ENCODE assay signal across 15 mouse cellular contexts in genomic region chr4:134113356-134113994, GRCm38 (mm10). TPM values are rescaled to one million over a fixed set of nuclear protein-coding genes. Genes with fewer than 3 reads are reported as not detected.
A peak's percentile ranks its signal among the peaks of the same experiment; 100 is the strongest.
DNase-seq lines count a peak whose midpoint lies in the region; ATAC-seq and TF ChIP-seq lines count a peak whose summit lies in the region.
"Had no signal": no experiment of that assay in that cellular context is flagged by ENCODE, and none has a peak within 500 bp of the region (broad histone marks: within the 10 kb centered on the region; RNA-seq: fewer than 3 reads in every experiment).

No protein-coding gene starts in this region.

- H3K9me3 ChIP-seq in forebrain, embryonic 11.5 days (ENCODE audit: control insufficient read depth, low read length) = no peaks in the 10 kb centered on the region
- no peaks in the 10 kb centered on the region for H3K9me3 ChIP-seq in forebrain, embryonic 14.5 days (replicated peaks; ENCODE audit: control insufficient read depth, low read length)
- H3K9me3 ChIP-seq in embryonic facial prominence, embryonic 10.5 days = no peaks in the 10 kb centered on the region
- H3K9me3 ChIP-seq in midbrain, embryonic 14.5 days (ENCODE audit: control insufficient read depth, low read length) = no peaks in the 10 kb centered on the region

- WGBS in forebrain, embryonic 11.5 days = 45% methylated on average over 10 of the region's 10 CpGs
- 42% methylated on average over 10 of the region's 10 CpGs for WGBS in forebrain, embryonic 14.5 days
- 53% methylated on average over 10 of the region's 10 CpGs for WGBS in embryonic facial prominence, embryonic 10.5 days
- WGBS in midbrain, embryonic 14.5 days = 43% methylated on average over 10 of the region's 10 CpGs

- H3K4me2 ChIP-seq in forebrain, embryonic 11.5 days (ENCODE audit: low read depth, low read length, severe bottlenecking) = no peak overlapping the region
- no peak overlapping the region for H3K4me2 ChIP-seq in forebrain, embryonic 14.5 days (ENCODE audit: low read length)
- H3K4me2 ChIP-seq in midbrain, embryonic 14.5 days (ENCODE audit: low read length) = no peak overlapping the region

- H3K9ac ChIP-seq in forebrain, embryonic 11.5 days (ENCODE audit: low read length) = 0 out of 2 replicates have a peak overlapping the region, but pooled peaks have one; percentile 7
- no peak overlapping the region for H3K9ac ChIP-seq in forebrain, embryonic 14.5 days (ENCODE audit: low read length)
- peak overlapping the region; percentile 29 for H3K9ac ChIP-seq in midbrain, embryonic 14.5 days (replicated peaks; ENCODE audit: low read length)

- no peaks in the 10 kb centered on the region for H3K36me3 ChIP-seq in forebrain, embryonic 11.5 days (ENCODE audit: control insufficient read depth, insufficient read depth, low read length)
- H3K36me3 ChIP-seq in forebrain, embryonic 14.5 days (ENCODE audit: control insufficient read depth, insufficient read depth, low read length) = no peaks in the 10 kb centered on the region
- H3K36me3 ChIP-seq in embryonic facial prominence, embryonic 10.5 days (replicated peaks) = no peaks in the 10 kb centered on the region
- H3K36me3 ChIP-seq in midbrain, embryonic 14.5 days (ENCODE audit: control insufficient read depth, insufficient read depth, low read length) = no peaks in the 10 kb centered on the region

- no peak for ATAC-seq in forebrain, embryonic 11.5 days (replicated peaks; ENCODE audit: low FRiP score)
- ATAC-seq in forebrain, embryonic 14.5 days = no peak
- ATAC-seq in midbrain, embryonic 14.5 days (ENCODE audit: low FRiP score, low TSS enrichment) = no peak

- no peak overlapping the region for H3K27ac ChIP-seq in forebrain, embryonic 11.5 days (ENCODE audit: low read depth, low read length)
- no peak overlapping the region for H3K27ac ChIP-seq in forebrain, embryonic 14.5 days (ENCODE audit: low read depth, low read length)
- H3K27ac ChIP-seq in embryonic facial prominence, embryonic 10.5 days (replicated peaks) = peak overlapping the region; percentile 49
- H3K27ac ChIP-seq in midbrain, embryonic 14.5 days (replicated peaks; ENCODE audit: low read depth, low read length) = peak overlapping the region; percentile 52; the same call in 1 of the 2 replicates
- no peak overlapping the region for H3K27ac ChIP-seq in left cerebral cortex, adult 2 months

- H3K27me3 ChIP-seq in forebrain, embryonic 11.5 days (ENCODE audit: control insufficient read depth, insufficient read depth, low read length) = no peaks in the 10 kb centered on the region
- H3K27me3 ChIP-seq in forebrain, embryonic 14.5 days (replicated peaks; ENCODE audit: control insufficient read depth, insufficient read depth, low read length) = no peaks in the 10 kb centered on the region
- no peaks in the 10 kb centered on the region for H3K27me3 ChIP-seq in embryonic facial prominence, embryonic 10.5 days (replicated peaks; ENCODE audit: low read depth, poor library complexity, severe bottlenecking)
- no peaks in the 10 kb centered on the region for H3K27me3 ChIP-seq in midbrain, embryonic 14.5 days (ENCODE audit: control insufficient read depth, insufficient read depth, low read length)

- peaks cover 4% of the 10 kb centered on the region; the same call in 1 of the 2 replicates for H3K4me1 ChIP-seq in forebrain, embryonic 11.5 days (replicated peaks; ENCODE audit: control insufficient read depth, insufficient read depth, low read length)
- no peaks in the 10 kb centered on the region for H3K4me1 ChIP-seq in forebrain, embryonic 14.5 days (ENCODE audit: control insufficient read depth, insufficient read depth, low read length)
- H3K4me1 ChIP-seq in embryonic facial prominence, embryonic 10.5 days = peaks cover 55% of the 10 kb centered on the region
- peaks cover 9% of the 10 kb centered on the region; the same call in 1 of the 2 replicates for H3K4me1 ChIP-seq in midbrain, embryonic 14.5 days (ENCODE audit: control insufficient read depth, insufficient read depth, low read length)

- no peak for DNase-seq in forebrain, embryonic 11.5 days (ENCODE audit: low spot score)
- no peak for DNase-seq in forebrain, embryonic 14.5 days (ENCODE audit: low spot score)
- peak; percentile 75 for DNase-seq in 3T3-L1 (ENCODE audit: low read depth, low spot score)
- no peak for DNase-seq in embryonic facial prominence, embryonic 10.5 days (ENCODE audit: low spot score)
- peak; percentile 66 for DNase-seq in midbrain, embryonic 14.5 days
- DNase-seq in adrenal gland, postnatal 4 days (ENCODE audit: low spot score in 2 of 2) = no peak
- DNase-seq in kidney, postnatal 4 days = no peak
- DNase-seq in left cerebral cortex, adult 2 months (ENCODE audit: extremely low spot score in 1 of 2, low spot score in 2 of 2) = no peak
- DNase-seq: adrenal gland, adult 2 months; cerebellum, adult 9-11 months; kidney, adult 8-10 months; layer of hippocampus, postnatal 36 days; lung, adult 18-20 months had no signal

- intact Hi-C loops in left cerebral cortex, adult 2 months (cut with DNase I) = no loop called here

- no peak overlapping the region for H3K4me3 ChIP-seq in forebrain, embryonic 11.5 days (ENCODE audit: low read depth, low read length)
- H3K4me3 ChIP-seq in forebrain, embryonic 14.5 days (ENCODE audit: low read depth, low read length) = no peak overlapping the region
- H3K4me3 ChIP-seq in embryonic facial prominence, embryonic 10.5 days = no peak overlapping the region
- H3K4me3 ChIP-seq in midbrain, embryonic 14.5 days (replicated peaks; ENCODE audit: low read depth, low read length) = no peak overlapping the region
- no peak overlapping the region for H3K4me3 ChIP-seq in left cerebral cortex, adult 2 months
- H3K4me3 ChIP-seq: myocyte had no signal

- no peak for TF ChIP-seq CTCF in left cerebral cortex, adult 2 months (IDR thresholded peaks at IDR 0.05)

RNA-seq across cellular contexts. Expression of gene Ubxn11, which starts 11.1 kb away (rescaled TPM):
- 6.6 and 7.0 TPM in 2 replicates for polyA plus RNA-seq in forebrain, embryonic 11.5 days (2014; fragmentation: Nextera tagmentation; extraction: Ambion mirVana)
- 9.0 and 12.5 TPM in 2 replicates for polyA plus RNA-seq in forebrain, embryonic 14.5 days (2014; fragmentation: Nextera tagmentation; extraction: Ambion mirVana)
- 4.5 and 7.1 TPM in 2 replicates for polyA plus RNA-seq in embryonic facial prominence, embryonic 10.5 days (2016; fragmentation: Nextera tagmentation; extraction: Ambion mirVana)
- 11.7 and 13.6 TPM in 2 replicates for polyA plus RNA-seq in midbrain, embryonic 14.5 days (2014; fragmentation: Nextera tagmentation; extraction: Ambion mirVana)
- total RNA-seq in adrenal gland, postnatal 4 days (2021) = 10 to 100 TPM in 1 of 2 experiments, 1 to 10 TPM in 1; 9.4 to 13.4 TPM
- total RNA-seq in left cerebral cortex, adult 2 months (2021) = 10 to 100 TPM; 39.7 to 47.1 TPM

RNA-seq across cellular contexts. Expression of gene Sh3bgrl3, which starts 15.1 kb away (rescaled TPM):
- polyA plus RNA-seq in forebrain, embryonic 11.5 days (2014; fragmentation: Nextera tagmentation; extraction: Ambion mirVana) = 264 and 278 TPM in 2 replicates
- polyA plus RNA-seq in forebrain, embryonic 14.5 days (2014; fragmentation: Nextera tagmentation; extraction: Ambion mirVana) = 351 and 372 TPM in 2 replicates
- 300 and 316 TPM in 2 replicates for polyA plus RNA-seq in embryonic facial prominence, embryonic 10.5 days (2016; fragmentation: Nextera tagmentation; extraction: Ambion mirVana)
- 376 and 460 TPM in 2 replicates for polyA plus RNA-seq in midbrain, embryonic 14.5 days (2014; fragmentation: Nextera tagmentation; extraction: Ambion mirVana)
- 100 to 1,000 TPM; 108 to 111 TPM for total RNA-seq in adrenal gland, postnatal 4 days (2021)
- total RNA-seq in left cerebral cortex, adult 2 months (2021) = 100 to 1,000 TPM; 185 to 191 TPM

RNA-seq across cellular contexts. Expression of gene Cd52, which starts 18.6 kb away (rescaled TPM):
- 2.5 and 2.6 TPM in 2 replicates for polyA plus RNA-seq in forebrain, embryonic 11.5 days (2014; fragmentation: Nextera tagmentation; extraction: Ambion mirVana)
- polyA plus RNA-seq in forebrain, embryonic 14.5 days (2014; fragmentation: Nextera tagmentation; extraction: Ambion mirVana) = 1.3 and 2.3 TPM in 2 replicates
- 3.5 and 4.5 TPM in 2 replicates for polyA plus RNA-seq in embryonic facial prominence, embryonic 10.5 days (2016; fragmentation: Nextera tagmentation; extraction: Ambion mirVana)
- polyA plus RNA-seq in midbrain, embryonic 14.5 days (2014; fragmentation: Nextera tagmentation; extraction: Ambion mirVana) = 1.8 and 4.5 TPM in 2 replicates
- total RNA-seq in adrenal gland, postnatal 4 days (2021) = 10 to 100 TPM; 10.1 to 14.4 TPM
- total RNA-seq in left cerebral cortex, adult 2 months (2021) = 1 to 10 TPM; 2.6 to 3.3 TPM
- polyA plus RNA-seq: myocyte had no signal

RNA-seq across cellular contexts. Expression of gene Crybg2, which starts 52.9 kb away (rescaled TPM):
- polyA plus RNA-seq in forebrain, embryonic 11.5 days (2014; fragmentation: Nextera tagmentation; extraction: Ambion mirVana) = 1.9 and 2.5 TPM in 2 replicates
- polyA plus RNA-seq in forebrain, embryonic 14.5 days (2014; fragmentation: Nextera tagmentation; extraction: Ambion mirVana) = 0.72 and 1.9 TPM in 2 replicates
- polyA plus RNA-seq in embryonic facial prominence, embryonic 10.5 days (2016; fragmentation: Nextera tagmentation; extraction: Ambion mirVana) = 4.1 and 7.1 TPM in 2 replicates
- polyA plus RNA-seq in midbrain, embryonic 14.5 days (2014; fragmentation: Nextera tagmentation; extraction: Ambion mirVana) = 1.8 and 2.3 TPM in 2 replicates
- total RNA-seq in adrenal gland, postnatal 4 days (2021) = under 1 TPM; 0.25 to 0.28 TPM
- 1 to 10 TPM; 2.3 to 2.4 TPM for total RNA-seq in left cerebral cortex, adult 2 months (2021)
- polyA plus RNA-seq: heart, postnatal 0 days had no signal

RNA-seq across cellular contexts. Expression of gene Zfp683, which starts 59.8 kb away (rescaled TPM):
- polyA plus RNA-seq in forebrain, embryonic 11.5 days (2014; fragmentation: Nextera tagmentation; extraction: Ambion mirVana) = not detected in 2 replicates
- polyA plus RNA-seq in forebrain, embryonic 14.5 days (2014; fragmentation: Nextera tagmentation; extraction: Ambion mirVana) = not detected in 2 replicates
- polyA plus RNA-seq in embryonic facial prominence, embryonic 10.5 days (2016; fragmentation: Nextera tagmentation; extraction: Ambion mirVana) = not detected in 2 replicates
- not detected in 2 replicates for polyA plus RNA-seq in midbrain, embryonic 14.5 days (2014; fragmentation: Nextera tagmentation; extraction: Ambion mirVana)
- total RNA-seq in adrenal gland, postnatal 4 days (2021) = not detected
- not detected for total RNA-seq in left cerebral cortex, adult 2 months (2021)
- total RNA-seq: layer of hippocampus, postnatal 36 days had no signal
- polyA plus RNA-seq: heart, postnatal 0 days; myocyte had no signal

Comparison
In these comparisons a context has a peak if more than half of its experiments do, and no peak if none do; other contexts are left out.
1. DNase-seq: peak in 3T3-L1 (single experiment) and midbrain, embryonic 14.5 days (single experiment); none in forebrain, embryonic 11.5 days (single experiment), forebrain, embryonic 14.5 days (single experiment), embryonic facial prominence, embryonic 10.5 days (single experiment), adrenal gland, postnatal 4 days (0 of 2), kidney, postnatal 4 days (0 of 2) and left cerebral cortex, adult 2 months (0 of 2).
2. H3K27ac ChIP-seq: peak in embryonic facial prominence, embryonic 10.5 days (single experiment) and midbrain, embryonic 14.5 days (single experiment); none in forebrain, embryonic 11.5 days (single experiment), forebrain, embryonic 14.5 days (single experiment) and left cerebral cortex, adult 2 months (single experiment).